Mouse (Mus musculus): ENCODE results near the gene Rnf24.

- TF ChIP-seq MYOD1 (IDR thresholded peaks at IDR 0.05; ENCODE audit: control insufficient read depth, insufficient read length, low read depth), result no peak
- no peak for TF ChIP-seq MAX (IDR thresholded peaks at IDR 0.05)
- TF ChIP-seq CTCF (IDR thresholded peaks at IDR 0.05; ENCODE audit: control insufficient read depth, insufficient read depth, insufficient read length), result no peak
Measured at GRCm38 (mm10) chr2:131304497-131304896, 48.2 kb downstream of the Rnf24 start.
